ENCODE assay signal across 15 mouse cellular contexts in genomic region chr11:114202486-114202885, GRCm38 (mm10).
"Had no signal": no experiment of that assay in that cellular context is flagged by ENCODE, and none has a peak within 500 bp of the region (broad histone marks: within the 10 kb centered on the region; RNA-seq: fewer than 3 reads in every experiment).

No protein-coding gene starts in this region.

- DNase-seq: kidney, adult 18-20 months; kidney, adult 9 months; kidney, postnatal 25 days; layer of hippocampus, adult 9-11 months; liver, postnatal 0 days; lung, embryonic 14.5 days; thymus, postnatal 4 days had no signal

- H3K4me3 ChIP-seq: layer of hippocampus, adult 2 months; limb, embryonic 12.5 days; limb, embryonic 15.5 days; midbrain, embryonic 13.5 days had no signal

- H3K9ac ChIP-seq: limb, embryonic 12.5 days; limb, embryonic 15.5 days; liver, embryonic 14.5 days; liver, postnatal 0 days; lung, embryonic 14.5 days; midbrain, embryonic 13.5 days had no signal

- H3K36me3 ChIP-seq: limb, embryonic 12.5 days; limb, embryonic 15.5 days; midbrain, embryonic 13.5 days had no signal

- H3K4me2 ChIP-seq: limb, embryonic 12.5 days; limb, embryonic 15.5 days; liver, embryonic 11.5 days; lung, embryonic 14.5 days; midbrain, embryonic 13.5 days had no signal

- H3K27ac ChIP-seq: layer of hippocampus, adult 2 months; limb, embryonic 12.5 days; limb, embryonic 15.5 days; liver, embryonic 14.5 days; macrophage; midbrain, embryonic 13.5 days had no signal

- H3K27me3 ChIP-seq: limb, embryonic 15.5 days had no signal

- ATAC-seq: liver, postnatal 0 days; lung, postnatal 0 days; midbrain, embryonic 13.5 days had no signal

- H3K9me3 ChIP-seq: limb, embryonic 12.5 days; limb, embryonic 15.5 days; midbrain, embryonic 13.5 days had no signal
